Mouse (Mus musculus): ENCODE measurements at regions not wholly inside any gene's neighbourhood (a gene's known extent, or its start where the extent isn't known, plus 50 kb on each side); places are given as distances from the start of the nearest gene placed in this dataset.

DNA sequence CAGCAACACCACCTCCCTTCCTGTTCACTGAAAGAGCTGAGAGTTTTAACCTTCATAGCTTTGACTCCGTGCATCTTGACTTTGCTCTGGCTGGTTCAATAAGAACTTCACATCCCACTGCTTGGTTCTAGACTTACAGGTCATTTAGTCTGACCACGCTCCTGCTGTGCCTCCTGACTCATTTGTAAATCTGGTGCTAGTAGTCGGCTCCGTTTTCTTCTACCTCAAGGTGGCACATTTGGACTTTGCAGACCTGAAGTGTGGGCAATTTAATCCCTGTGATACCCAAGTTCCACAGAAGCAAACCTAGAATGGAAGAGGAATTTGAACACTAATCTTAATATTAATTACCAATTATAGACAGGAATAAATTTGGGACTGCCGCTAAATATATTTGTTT is 497.9 kb downstream of the Epm2a start:
- Histone ChIP-seq H3K36me3 (ENCODE audit: control insufficient read depth in 1 of 2, insufficient read depth in 2 of 2, low read length in 2 of 2) (no peaks in the 10 kb centered on the region), H3K9me3 (replicated peaks; ENCODE audit: insufficient read depth, low read length) (no peaks in the 10 kb centered on the region)

GRCm38 (mm10) chr10:11841494-11841893 is 498.3 kb downstream of the Epm2a start:
- no peak for TF ChIP-seq NELFE (IDR thresholded peaks at IDR 0.05; ENCODE audit: low read depth, low read length)
- no peak for TF ChIP-seq USF2 (IDR thresholded peaks at IDR 0.05; ENCODE audit: borderline replicate concordance in 1 of 2, insufficient read depth in 1 of 2, low read depth in 1 of 2, low read length in 2 of 2)
- no peak for TF ChIP-seq TBP (IDR thresholded peaks at IDR 0.05; ENCODE audit: low read depth, low read length)
- no peak for TF ChIP-seq MAFK (IDR thresholded peaks at IDR 0.05; ENCODE audit: borderline replicate concordance, low read depth, low read length)
- TF ChIP-seq ZC3H11A (IDR thresholded peaks at IDR 0.05; ENCODE audit: low read depth, low read length): no peak
- TF ChIP-seq NRF1 (IDR thresholded peaks at IDR 0.05; ENCODE audit: insufficient read depth, low read depth, low read length, poor library complexity, severe bottlenecking): no peak
- TF ChIP-seq RAD21 (IDR thresholded peaks at IDR 0.05; ENCODE audit: low read depth, low read length): no peak
- TF ChIP-seq TAL1 (IDR thresholded peaks at IDR 0.05; ENCODE audit: low read length): no peak
- no peak for TF ChIP-seq ZNF384 (IDR thresholded peaks at IDR 0.05; ENCODE audit: low read depth, low read length)
- no peak for TF ChIP-seq E2F4 (IDR thresholded peaks at IDR 0.05; ENCODE audit: borderline replicate concordance, low read depth, low read length)
- TF ChIP-seq POLR2A (IDR thresholded peaks at IDR 0.05; ENCODE audit: control insufficient read depth in 1 of 2, insufficient read depth in 1 of 2, low read depth in 1 of 2, low read length in 2 of 2, poor library complexity in 1 of 2): no peak
- TF ChIP-seq ETS1 (IDR thresholded peaks at IDR 0.05; ENCODE audit: low read depth, low read length): no peak
- TF ChIP-seq HCFC1 (IDR thresholded peaks at IDR 0.05; ENCODE audit: low read depth, low read length): no peak
- no peak for TF ChIP-seq SMC3 (IDR thresholded peaks at IDR 0.05; ENCODE audit: low read depth, low read length)
- H3K4me3 ChIP-seq (ENCODE audit: control insufficient read depth in 1 of 2, insufficient read depth in 1 of 2, low read depth in 2 of 2, low read length in 2 of 2): no peak overlapping the region
- H3K79me2 ChIP-seq (ENCODE audit: control insufficient read depth, insufficient read depth, low read length, poor library complexity): no peaks in the 10 kb centered on the region
- H3K4me1 ChIP-seq (ENCODE audit: control insufficient read depth in 1 of 2, insufficient read depth in 2 of 2, low read length in 2 of 2): no peaks in the 10 kb centered on the region
- no peak overlapping the region for H3K9ac ChIP-seq (ENCODE audit: control insufficient read depth, low read depth, low read length, poor library complexity, severe bottlenecking)
- H3K27me3 ChIP-seq (ENCODE audit: control insufficient read depth in 1 of 2, insufficient read depth in 2 of 2, low read length in 2 of 2): no peaks in the 10 kb centered on the region
- H3K27ac ChIP-seq (ENCODE audit: control insufficient read depth, low read depth, low read length): no peak overlapping the region
- H3K36me3 ChIP-seq (ENCODE audit: control insufficient read depth in 1 of 2, insufficient read depth in 2 of 2, low read length in 2 of 2): no peaks in the 10 kb centered on the region
- H3K9me3 ChIP-seq (replicated peaks; ENCODE audit: insufficient read depth, low read length): no peaks in the 10 kb centered on the region
- no peak for DNase-seq (ENCODE audit: low read depth, low spot score)

More for the DNA sequence above, 497.9 kb downstream of the Epm2a start:
- no peaks in the 10 kb centered on the region for H3K4me1 ChIP-seq (ENCODE audit: control insufficient read depth in 1 of 2, insufficient read depth in 2 of 2, low read length in 2 of 2)
- H3K9ac ChIP-seq (ENCODE audit: control insufficient read depth, low read depth, low read length, poor library complexity, severe bottlenecking): no peak overlapping the region
- H3K27ac ChIP-seq (ENCODE audit: control insufficient read depth, low read depth, low read length): no peak overlapping the region
- no peaks in the 10 kb centered on the region for H3K27me3 ChIP-seq (ENCODE audit: control insufficient read depth in 1 of 2, insufficient read depth in 2 of 2, low read length in 2 of 2)
- no peak for DNase-seq (ENCODE audit: low read depth, low spot score)
- TF ChIP-seq HCFC1 (IDR thresholded peaks at IDR 0.05; ENCODE audit: low read depth, low read length): no peak
- TF ChIP-seq CHD2 (IDR thresholded peaks at IDR 0.05; ENCODE audit: low read length): no peak
- TF ChIP-seq UBTF (IDR thresholded peaks at IDR 0.05; ENCODE audit: borderline replicate concordance, insufficient read depth, low read depth, low read length): no peak
- TF ChIP-seq E2F4 (IDR thresholded peaks at IDR 0.05; ENCODE audit: borderline replicate concordance, low read depth, low read length): no peak
- no peak for TF ChIP-seq KAT2A (conservative IDR thresholded peaks at IDR 0.05; ENCODE audit: low read depth, low read length)
- no peak for TF ChIP-seq MAFK (IDR thresholded peaks at IDR 0.05; ENCODE audit: borderline replicate concordance, low read depth, low read length)
- no peak for TF ChIP-seq ZC3H11A (IDR thresholded peaks at IDR 0.05; ENCODE audit: low read depth, low read length)
- TF ChIP-seq CHD1 (IDR thresholded peaks at IDR 0.05; ENCODE audit: low read depth, low read length): no peak
- TF ChIP-seq GABPA (IDR thresholded peaks at IDR 0.05; ENCODE audit: low read depth, low read length): no peak
- no peak overlapping the region for H3K4me3 ChIP-seq (ENCODE audit: control insufficient read depth in 1 of 2, insufficient read depth in 1 of 2, low read depth in 2 of 2, low read length in 2 of 2)
- H3K79me2 ChIP-seq (ENCODE audit: control insufficient read depth, insufficient read depth, low read length, poor library complexity): no peaks in the 10 kb centered on the region

All from MEL (cell line).